Mouse (Mus musculus) limb, embryonic 13.5 days (tissue): Measurements from ENCODE around the gene Ap5z1. TPM values are rescaled to one million over a fixed set of nuclear protein-coding genes. Genes with fewer than 3 reads are reported as not detected.

Source experiments
- ATAC-seq: fragments of 200-750 bp; cut with Nextera tagmentation; 2 replicates; pipeline ENCODE4 v1.8.0; 2017; ENCODE audit warnings: low read depth, moderate number of reproducible peaks, moderate TSS enrichment; ENCODE audit not compliant: low FRiP score
- H3K27ac ChIP-seq: fragments of 300-500 bp; sonication (generic); 2 replicates; pipeline ENCODE4 v1.5.1; 2015; ENCODE audit warnings: inconsistent platforms, mild to moderate bottlenecking, moderate library complexity
- H3K27me3 ChIP-seq: fragments of 300-500 bp; sonication (generic); 2 replicates; pipeline ENCODE4 v1.6.1; 2015; ENCODE audit warnings: mild to moderate bottlenecking, inconsistent platforms
- H3K36me3 ChIP-seq: fragments of 300-500 bp; sonication (generic); 2 replicates; pipeline ENCODE4 v1.6.1; 2015; ENCODE audit warnings: inconsistent platforms, mild to moderate bottlenecking, moderate library complexity
- H3K4me1 ChIP-seq: fragments of 300-500 bp; sonication (generic); 2 replicates; pipeline ENCODE4 v1.6.1; 2015; ENCODE audit warnings: inconsistent platforms
- H3K4me2 ChIP-seq: fragments of 300-500 bp; sonication (generic); replicated peaks from 2 replicates; pipeline ENCODE4 v1.6.1; 2015; ENCODE audit warnings: inconsistent platforms, mild to moderate bottlenecking, moderate library complexity
- H3K4me3 ChIP-seq: fragments of 300-500 bp; sonication (generic); 2 replicates; pipeline ENCODE4 v1.5.1; 2015; ENCODE audit warnings: moderate library complexity, mild to moderate bottlenecking, inconsistent platforms
- H3K9ac ChIP-seq: fragments of 300-500 bp; sonication (generic); 2 replicates; pipeline ENCODE4 v1.6.1; 2015; ENCODE audit warnings: mild to moderate bottlenecking, inconsistent platforms
- H3K9me3 ChIP-seq: fragments of 300-500 bp; sonication (generic); 2 replicates; pipeline ENCODE4 v1.6.1; 2016; ENCODE audit warnings: inconsistent platforms
- WGBS: fragments of 180-500 bp; shearing (Covaris S2); methylation state at CpG from one replicate; pipeline ENCODE4 v1.1.7; 2015; 5-methylcytosine and 5-hydroxymethylcytosine counted together
- polyA plus RNA-seq: library from polyadenylated mRNA; unstranded; fragments of >200 nt; fragmentation: Nextera tagmentation; extraction: Ambion mirVana; gene quantifications from 2 replicates; pipeline ENCODE4 v1.2.1, GENCODE M21; 2015

Ap5z1 gene
- polyA plus RNA-seq, 1 experiment from 2014 or later: 7.9 TPM

DNA sequence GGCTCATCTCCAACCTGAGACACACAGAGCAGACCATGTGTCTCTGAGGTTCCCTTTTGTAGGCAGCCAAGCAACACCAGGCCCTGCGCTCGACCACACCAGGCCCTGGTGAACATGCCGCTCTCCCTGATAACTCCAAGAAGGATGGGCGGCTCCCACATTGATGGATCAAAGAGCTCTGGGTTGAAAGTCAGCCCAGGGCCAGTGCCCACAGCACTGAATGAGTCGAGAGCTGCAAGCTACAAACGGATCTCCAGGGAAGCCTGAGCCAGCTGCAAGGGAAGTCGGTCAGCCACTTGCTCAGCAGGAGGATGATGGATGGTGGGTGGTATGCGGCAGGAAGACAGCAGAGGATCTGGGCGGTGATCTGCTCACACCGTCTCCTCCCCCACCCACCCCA, 6.4 kb upstream of the Ap5z1 start:
- H3K27ac ChIP-seq: no peak overlapping the region
- H3K4me1 ChIP-seq: no peaks in the 10 kb centered on the region
- H3K9me3 ChIP-seq: no peaks in the 10 kb centered on the region
- 0 out of 2 replicates have a peak overlapping the region, but pooled peaks have one; percentile 35 for H3K9ac ChIP-seq
- H3K4me3 ChIP-seq: no peak overlapping the region
- no peak for ATAC-seq
- no peak overlapping the region for H3K4me2 ChIP-seq
- H3K36me3 ChIP-seq: peaks cover 85% of the 10 kb centered on the region
- WGBS: 59% methylated on average over 10 of the region's 10 CpGs
- no peaks in the 10 kb centered on the region for H3K27me3 ChIP-seq

DNA sequence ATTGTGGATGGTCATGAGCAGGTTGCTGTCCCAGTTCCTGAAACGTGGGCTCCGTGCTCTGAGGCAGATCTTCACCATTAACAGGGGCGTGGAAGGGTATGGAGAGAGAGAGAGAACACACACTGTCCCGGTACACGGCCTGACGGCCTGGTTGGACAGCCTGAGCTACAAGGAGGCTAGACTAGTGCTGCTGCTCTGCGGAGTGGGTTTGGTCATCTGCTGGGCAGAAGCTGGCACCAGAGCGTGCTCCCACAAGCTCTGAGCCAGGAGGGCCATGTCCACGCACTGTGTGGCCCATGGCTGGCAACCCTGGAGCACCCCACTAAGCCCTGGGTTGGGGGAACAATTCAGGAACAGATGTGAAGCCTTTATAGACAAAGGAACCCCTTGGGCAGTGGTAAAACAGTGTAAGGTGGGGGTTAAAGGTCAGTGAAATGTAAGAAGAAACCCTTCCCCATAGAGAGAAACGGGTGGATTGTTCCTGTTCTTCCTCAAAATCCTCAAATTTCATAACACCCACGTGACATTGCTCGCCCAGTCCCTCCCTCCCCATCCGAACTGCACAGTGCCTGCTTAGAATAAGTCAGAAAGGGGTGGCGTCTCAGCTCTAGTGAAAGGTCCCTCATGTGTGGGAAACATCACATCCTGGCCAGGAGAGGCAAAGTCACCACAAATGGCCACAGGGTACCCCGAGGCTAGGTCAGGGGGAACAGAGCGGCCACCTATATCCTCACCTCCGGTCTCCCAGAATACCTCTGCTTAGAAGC, 4.8 kb upstream of the Ap5z1 start:
- H3K4me3 ChIP-seq: no peak overlapping the region
- H3K9ac ChIP-seq: no peak overlapping the region
- no peaks in the 10 kb centered on the region for H3K27me3 ChIP-seq
- WGBS: 90% methylated on average over 17 of the region's 17 CpGs
- H3K27ac ChIP-seq: no peak overlapping the region
- H3K9me3 ChIP-seq: no peaks in the 10 kb centered on the region
- no peak overlapping the region for H3K4me2 ChIP-seq
- 0 out of 2 replicates have a peak, but pooled peaks cover 5% of the 10 kb centered on the region for H3K4me1 ChIP-seq
- no peak for ATAC-seq
- H3K36me3 ChIP-seq: peaks cover 72% of the 10 kb centered on the region

DNA sequence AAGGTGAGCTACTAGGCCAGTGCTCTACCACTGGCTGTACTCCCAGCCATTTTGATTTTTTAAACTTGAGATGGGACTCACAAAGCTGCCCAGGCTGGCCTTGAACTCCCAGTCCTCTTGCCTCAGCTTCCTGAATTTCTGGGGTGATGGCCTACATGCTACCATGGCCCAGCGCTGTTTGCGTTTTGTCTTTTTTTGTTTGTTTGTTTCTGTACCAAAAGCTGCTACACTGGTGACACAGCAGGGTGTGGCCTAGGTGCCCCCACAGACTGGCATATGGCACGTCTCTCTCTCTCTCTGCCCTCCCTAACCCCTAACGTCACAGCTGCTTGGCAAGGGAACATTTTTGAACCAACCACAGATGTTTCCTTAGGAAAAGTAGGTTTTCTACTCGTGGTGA, 3.9 kb upstream of the Ap5z1 start:
- no peak for ATAC-seq
- 76% methylated on average over 5 of the region's 5 CpGs for WGBS
- Histone ChIP-seq H3K27ac (no peak overlapping the region), H3K4me2 (no peak overlapping the region), H3K36me3 (peaks cover 64% of the 10 kb centered on the region), H3K9me3 (no peaks in the 10 kb centered on the region), H3K4me3 (no peak overlapping the region), H3K9ac (peak overlapping the region; percentile 19; the same call in 1 of the 2 replicates), H3K4me1 (peaks cover 11% of the 10 kb centered on the region), H3K27me3 (no peaks in the 10 kb centered on the region)

DNA sequence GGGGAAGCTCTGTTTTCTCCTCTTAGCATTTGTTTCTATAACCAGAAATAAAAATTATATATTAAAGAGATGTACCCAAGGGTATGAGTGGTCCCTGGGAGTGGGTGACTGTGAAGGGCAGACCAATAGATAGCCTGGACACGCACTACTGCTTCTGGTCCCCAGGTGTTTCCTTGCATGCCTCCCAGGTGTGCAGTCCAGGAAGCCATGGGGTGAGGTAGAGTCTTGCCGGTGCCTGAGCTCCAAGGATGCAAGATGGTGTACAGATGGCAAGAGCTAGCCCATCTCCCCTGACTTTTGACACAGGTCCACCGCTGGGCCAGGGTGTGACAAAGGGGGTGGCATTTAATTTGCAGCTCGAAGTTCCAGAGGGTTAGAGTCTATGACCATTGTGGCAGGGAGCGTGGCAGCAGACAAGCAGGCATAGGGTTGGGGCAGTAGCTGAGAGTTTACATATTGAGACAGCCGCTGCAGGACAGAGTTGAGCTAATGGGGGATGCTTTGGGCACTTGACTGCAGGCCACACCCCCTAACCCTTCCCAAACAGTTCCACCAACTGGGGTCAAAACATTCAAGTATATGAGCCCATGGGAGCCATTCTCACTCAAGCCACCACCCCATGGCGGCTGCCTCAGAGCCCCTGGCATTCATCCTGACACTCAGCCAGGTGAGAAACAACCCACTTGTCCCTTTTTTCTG, 1.7 kb upstream of the Ap5z1 start:
- Histone ChIP-seq H3K36me3 (peaks cover 42% of the 10 kb centered on the region), H3K27me3 (no peaks in the 10 kb centered on the region), H3K9ac (no peak overlapping the region), H3K4me2 (no peak overlapping the region), H3K9me3 (no peaks in the 10 kb centered on the region), H3K4me1 (peaks cover 13% of the 10 kb centered on the region), H3K27ac (no peak overlapping the region), H3K4me3 (no peak overlapping the region)
- ATAC-seq: no peak
- WGBS: 96% methylated on average over 7 of the region's 7 CpGs

DNA sequence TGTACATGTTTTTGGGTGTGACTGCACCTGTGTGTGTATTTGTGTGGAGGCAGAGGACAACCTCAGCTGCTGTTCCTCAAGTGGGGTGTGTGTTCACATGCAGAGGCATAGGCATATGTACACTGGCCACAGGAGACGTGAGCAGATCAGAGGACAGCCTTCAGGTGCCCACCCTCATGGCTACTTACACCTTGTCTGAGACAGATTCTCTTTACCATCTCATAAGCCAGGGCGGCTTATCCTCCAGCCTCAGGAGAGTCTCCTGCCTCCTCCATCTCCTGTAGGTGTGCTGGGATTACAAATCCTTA, 1.1 kb upstream of the Ap5z1 start:
- WGBS: 90% methylated on average over 2 of the region's 2 CpGs
- no peak for ATAC-seq
- H3K4me1 ChIP-seq: peaks cover 13% of the 10 kb centered on the region
- no peak overlapping the region for H3K4me3 ChIP-seq
- no peaks in the 10 kb centered on the region for H3K27me3 ChIP-seq
- no peaks in the 10 kb centered on the region for H3K9me3 ChIP-seq
- H3K36me3 ChIP-seq: peaks cover 40% of the 10 kb centered on the region
- H3K27ac ChIP-seq: no peak overlapping the region
- H3K4me2 ChIP-seq: no peak overlapping the region
- no peak overlapping the region for H3K9ac ChIP-seq

DNA sequence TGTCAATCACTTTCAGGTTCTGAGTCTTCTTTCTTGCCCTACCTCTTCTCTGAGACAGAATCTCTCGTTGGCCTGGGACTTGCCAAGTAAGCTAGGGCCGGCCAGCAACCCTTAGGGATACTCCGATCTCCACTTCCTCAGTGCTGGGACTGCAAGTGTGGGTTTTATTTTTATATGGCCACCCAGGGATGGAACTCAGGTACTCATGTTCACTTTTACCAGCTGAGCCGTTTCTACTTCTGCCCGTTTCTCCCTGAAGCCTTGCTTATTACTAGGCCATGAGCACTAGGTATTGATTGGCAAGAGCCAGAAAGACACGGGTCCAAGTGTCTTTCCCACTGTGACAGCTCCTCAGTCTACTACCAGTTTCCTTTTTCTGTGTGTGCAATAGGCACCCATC, 733 bp upstream of the Ap5z1 start:
- H3K27ac ChIP-seq: peak overlapping the region; percentile 91
- WGBS: 77% methylated on average over 6 of the region's 6 CpGs
- no peaks in the 10 kb centered on the region for H3K27me3 ChIP-seq
- ATAC-seq: no peak
- peak overlapping the region; percentile 73 for H3K4me3 ChIP-seq
- H3K9ac ChIP-seq: peak overlapping the region; percentile 65
- peak overlapping the region; percentile 82 for H3K4me2 ChIP-seq
- H3K4me1 ChIP-seq: peaks cover 13% of the 10 kb centered on the region
- H3K36me3 ChIP-seq: peaks cover 40% of the 10 kb centered on the region
- no peaks in the 10 kb centered on the region for H3K9me3 ChIP-seq

DNA sequence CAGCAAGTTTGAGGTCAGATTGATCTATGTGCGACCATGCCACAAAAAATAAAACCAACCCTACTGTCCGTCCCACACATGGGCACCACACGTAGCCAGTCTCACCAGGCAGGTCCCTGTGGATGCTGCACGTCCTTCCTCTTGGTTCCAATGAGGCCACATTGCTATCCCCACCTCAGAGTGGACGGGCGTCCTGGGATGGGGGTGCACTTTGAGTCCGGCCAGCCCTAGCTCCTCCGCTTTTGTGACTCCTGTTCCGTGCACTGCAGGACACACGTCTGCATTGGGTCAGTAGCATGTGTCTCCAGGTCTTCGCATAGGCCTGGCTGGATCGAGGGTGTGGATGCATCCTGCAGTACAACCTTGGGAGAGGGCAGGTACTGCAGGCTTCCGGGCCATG, 4.6 kb downstream of the Ap5z1 start:
- WGBS: 92% methylated on average over 13 of the region's 13 CpGs
- Histone ChIP-seq H3K27ac (no peak overlapping the region), H3K36me3 (peaks cover 46% of the 10 kb centered on the region), H3K4me1 (peaks cover 9% of the 10 kb centered on the region), H3K4me3 (no peak overlapping the region), H3K9me3 (no peaks in the 10 kb centered on the region), H3K27me3 (no peaks in the 10 kb centered on the region), H3K4me2 (no peak overlapping the region), H3K9ac (no peak overlapping the region)
- no peak for ATAC-seq

DNA sequence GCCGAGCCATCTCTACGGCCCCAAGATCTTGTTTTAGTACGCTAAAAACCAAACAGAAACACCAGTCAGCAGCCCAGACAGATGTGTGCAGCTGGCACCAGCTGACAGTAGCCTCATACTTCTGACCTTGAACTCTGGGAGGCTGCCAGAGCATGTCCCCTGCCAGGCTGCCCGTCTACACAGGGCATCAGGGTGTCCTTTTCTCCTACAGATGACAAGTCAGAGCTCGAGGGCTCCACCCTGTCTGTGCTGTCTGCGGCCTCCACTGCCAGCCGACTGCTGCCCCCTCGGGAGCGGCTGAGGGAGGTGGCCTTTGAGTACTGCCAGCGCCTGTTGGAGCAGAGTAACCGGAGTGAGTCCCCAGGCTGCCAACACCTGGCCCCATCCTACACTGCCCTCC, 6.1 kb downstream of the Ap5z1 start:
- Histone ChIP-seq H3K36me3 (peaks cover 46% of the 10 kb centered on the region), H3K4me1 (peaks cover 2% of the 10 kb centered on the region), H3K9me3 (no peaks in the 10 kb centered on the region), H3K4me2 (no peak overlapping the region), H3K9ac (no peak overlapping the region), H3K27ac (no peak overlapping the region), H3K27me3 (no peaks in the 10 kb centered on the region), H3K4me3 (no peak overlapping the region)
- 89% methylated on average over 11 of the region's 11 CpGs for WGBS
- no peak for ATAC-seq

DNA sequence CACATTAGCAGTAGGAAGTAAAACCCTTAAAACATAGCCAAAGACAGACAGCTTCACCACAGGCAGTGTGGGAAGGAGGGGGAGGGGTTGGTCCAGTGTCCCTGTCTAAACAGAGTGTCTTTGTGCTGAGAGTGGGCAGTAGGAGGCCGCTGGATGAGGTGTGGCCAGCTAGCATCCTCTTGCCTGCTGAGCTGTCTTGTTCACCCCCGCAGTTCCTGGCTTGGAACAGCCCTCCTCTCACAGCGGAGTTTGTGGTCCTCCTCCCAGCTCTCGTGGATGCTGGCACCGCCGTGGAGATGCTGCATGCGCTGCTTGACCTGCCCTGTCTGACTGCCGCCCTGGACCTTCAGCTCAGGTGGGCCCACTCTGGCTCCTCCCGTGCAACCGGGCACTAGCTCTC, 10.0 kb downstream of the Ap5z1 start:
- Histone ChIP-seq H3K4me1 (no peaks in the 10 kb centered on the region), H3K4me3 (no peak overlapping the region), H3K27me3 (no peaks in the 10 kb centered on the region), H3K9me3 (no peaks in the 10 kb centered on the region), H3K27ac (no peak overlapping the region), H3K4me2 (no peak overlapping the region), H3K9ac (no peak overlapping the region), H3K36me3 (peaks cover 42% of the 10 kb centered on the region)
- ATAC-seq: no peak
- WGBS: 78% methylated on average over 10 of the region's 10 CpGs

DNA sequence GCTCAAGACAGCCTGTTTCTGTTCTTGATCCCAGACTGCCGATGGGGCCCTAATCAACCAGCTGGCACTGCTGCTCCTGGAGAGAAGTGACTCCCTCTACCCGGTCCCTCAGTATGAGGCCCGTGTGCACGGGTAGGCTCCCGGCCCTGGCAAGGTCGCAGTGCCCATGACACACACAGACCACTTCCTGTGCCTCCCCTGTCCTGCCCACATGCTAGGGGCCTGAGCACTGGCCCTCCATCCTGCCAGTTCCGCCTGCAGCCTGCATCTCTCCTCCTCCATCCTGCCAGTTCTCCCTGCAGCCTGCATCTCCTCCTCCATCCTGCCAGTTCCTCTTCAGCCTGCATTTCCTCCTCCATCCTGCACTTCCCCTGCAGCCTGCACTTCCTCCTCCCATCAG, 11.9 kb downstream of the Ap5z1 start:
- Histone ChIP-seq H3K27ac (no peak overlapping the region), H3K9ac (no peak overlapping the region)
- 76% methylated on average over 7 of the region's 7 CpGs for WGBS

DNA sequence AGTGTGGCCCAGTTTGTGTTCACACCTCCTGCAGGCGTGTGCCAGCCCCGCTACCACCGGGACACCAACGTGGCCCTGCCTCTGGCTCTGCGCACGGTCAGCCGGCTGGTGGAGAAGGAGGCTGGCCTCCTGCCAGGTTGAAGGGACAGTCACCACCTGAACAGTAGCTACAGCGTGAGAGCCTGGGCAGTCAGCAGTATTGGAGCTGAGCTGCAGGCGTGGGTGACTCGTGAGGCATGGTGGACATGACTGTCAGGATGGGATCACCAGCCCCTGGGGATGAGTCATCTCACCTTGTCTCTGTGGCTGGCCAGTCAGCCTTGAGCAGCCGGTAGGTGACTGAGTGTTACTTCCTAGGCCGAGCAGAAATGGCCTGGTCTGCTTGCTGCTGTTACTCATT, 13.6 kb downstream of the Ap5z1 start:
- no peak overlapping the region for H3K9ac ChIP-seq
- no peak overlapping the region for H3K27ac ChIP-seq
- no peak for ATAC-seq
- 84% methylated on average over 12 of the region's 12 CpGs for WGBS
- H3K36me3 ChIP-seq: peaks cover 10% of the 10 kb centered on the region; the same call in 1 of the 2 replicates
- H3K4me3 ChIP-seq: no peak overlapping the region
- no peaks in the 10 kb centered on the region for H3K27me3 ChIP-seq
- 0 out of 2 replicates have a peak, but pooled peaks cover 6% of the 10 kb centered on the region for H3K4me1 ChIP-seq
- no peak overlapping the region for H3K4me2 ChIP-seq
- no peaks in the 10 kb centered on the region for H3K9me3 ChIP-seq

More for the DNA sequence above, 11.9 kb downstream of the Ap5z1 start:
- Histone ChIP-seq H3K4me1 (0 out of 2 replicates have a peak, but pooled peaks cover 6% of the 10 kb centered on the region), H3K36me3 (peaks cover 23% of the 10 kb centered on the region), H3K27me3 (no peaks in the 10 kb centered on the region), H3K4me2 (no peak overlapping the region), H3K9me3 (no peaks in the 10 kb centered on the region), H3K4me3 (no peak overlapping the region)
- no peak for ATAC-seq

DNA sequence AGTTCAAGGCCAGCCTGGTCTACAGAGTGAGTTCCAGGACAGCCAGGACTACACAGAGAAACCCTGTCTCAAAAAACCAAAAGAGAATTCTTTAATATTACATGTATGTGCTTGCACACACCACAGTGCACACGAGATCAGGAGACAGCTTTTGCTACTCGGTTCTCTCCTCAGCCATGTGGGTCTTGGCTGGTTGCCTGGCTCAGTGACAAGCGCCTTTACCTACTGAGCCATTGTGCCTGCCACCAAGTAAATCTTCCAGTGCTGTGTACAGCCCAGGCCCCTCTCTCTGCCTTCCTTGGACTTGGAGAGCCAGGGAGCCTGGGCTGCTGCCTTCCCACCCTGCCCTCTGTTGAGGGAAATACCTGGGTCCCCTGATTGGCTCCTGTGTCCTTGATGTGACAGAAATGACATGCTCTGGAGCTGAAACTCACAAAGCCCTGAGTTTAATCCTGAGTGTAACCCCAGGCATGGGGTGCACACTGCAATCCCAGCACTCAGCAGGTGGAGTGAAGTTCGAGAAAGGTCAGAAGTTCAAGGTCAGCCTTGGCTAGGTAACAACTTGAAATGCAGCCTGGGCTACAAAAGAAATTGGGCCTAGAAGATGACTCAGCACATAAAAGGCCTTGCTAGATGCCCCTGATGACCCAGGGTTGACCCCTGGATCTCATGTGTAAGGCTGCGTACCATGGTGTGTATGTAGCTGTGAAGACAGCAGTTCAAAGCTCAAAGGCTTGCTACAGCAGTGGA, 14.3 kb downstream of the Ap5z1 start:
- no peak overlapping the region for H3K9ac ChIP-seq
- no peaks in the 10 kb centered on the region for H3K9me3 ChIP-seq
- no peak for ATAC-seq
- WGBS: 84% methylated on average over 5 of the region's 5 CpGs
- H3K4me2 ChIP-seq: no peak overlapping the region
- 0 out of 2 replicates have a peak, but pooled peaks cover 6% of the 10 kb centered on the region for H3K4me1 ChIP-seq
- H3K36me3 ChIP-seq: peaks cover 9% of the 10 kb centered on the region; the same call in 1 of the 2 replicates
- no peak overlapping the region for H3K4me3 ChIP-seq
- H3K27me3 ChIP-seq: no peaks in the 10 kb centered on the region
- no peak overlapping the region for H3K27ac ChIP-seq
